Mouse (Mus musculus): ENCODE measurements around the gene Rtkn2. TPM values are rescaled to one million over a fixed set of nuclear protein-coding genes. Genes with fewer than 3 reads are reported as not detected.

Rtkn2 gene
- polyA plus RNA-seq, 1 experiment from 2014 or later, result 6.5 TPM

- whole genome bisulfite sequencing (ENCODE audit: insufficient replicate concordance), result 94% methylated on average over 2 of the region's 2 CpGs
- no peak overlapping the region for H3K4me2 ChIP-seq
- H3K4me3 ChIP-seq (ENCODE audit: low read depth, low read length), result no peak overlapping the region
- H3K36me3 ChIP-seq (ENCODE audit: control insufficient read depth, insufficient read depth, low read length), result peaks cover 6% of the 10 kb centered on the region; the same call in 1 of the 2 replicates
- no peak for ATAC-seq (replicated peaks; ENCODE audit: insufficient number of reproducible peaks, low FRiP score, low TSS enrichment)
- no peak overlapping the region for H3K9ac ChIP-seq (ENCODE audit: low read depth, low read length)
- H3K27ac ChIP-seq (ENCODE audit: low read depth, low read length), result no peak overlapping the region
- 0 out of 2 replicates have a peak, but pooled peaks cover 2% of the 10 kb centered on the region for H3K9me3 ChIP-seq (replicated peaks; ENCODE audit: control insufficient read depth, low read length)
- no peaks in the 10 kb centered on the region for H3K27me3 ChIP-seq (ENCODE audit: control insufficient read depth, insufficient read depth, low read length)
- H3K4me1 ChIP-seq (ENCODE audit: control insufficient read depth, insufficient read depth, low read length), result no peaks in the 10 kb centered on the region
Measured at GRCm38 (mm10) chr10:68020755-68021154, 41.4 kb downstream of the Rtkn2 start.

GRCm38 (mm10) chr10:68025660-68026059 is 46.3 kb downstream of the Rtkn2 start:
- Histone ChIP-seq H3K27me3 (ENCODE audit: control insufficient read depth, insufficient read depth, low read length) (no peaks in the 10 kb centered on the region), H3K4me1 (ENCODE audit: control insufficient read depth, insufficient read depth, low read length) (no peaks in the 10 kb centered on the region), H3K9me3 (replicated peaks; ENCODE audit: control insufficient read depth, low read length) (no peaks in the 10 kb centered on the region), H3K36me3 (ENCODE audit: control insufficient read depth, insufficient read depth, low read length) (no peaks in the 10 kb centered on the region), H3K27ac (ENCODE audit: low read depth, low read length) (no peak overlapping the region), H3K4me3 (ENCODE audit: low read depth, low read length) (no peak overlapping the region), H3K9ac (ENCODE audit: low read depth, low read length) (no peak overlapping the region), H3K4me2 (no peak overlapping the region)
- no peak for ATAC-seq (replicated peaks; ENCODE audit: insufficient number of reproducible peaks, low FRiP score, low TSS enrichment)
- WGBS (ENCODE audit: insufficient replicate concordance), result 91% methylated on average over 3 of the region's 3 CpGs

- no peaks in the 10 kb centered on the region for H3K4me1 ChIP-seq (ENCODE audit: control insufficient read depth, insufficient read depth, low read length)
- H3K36me3 ChIP-seq (ENCODE audit: control insufficient read depth, insufficient read depth, low read length), result no peaks in the 10 kb centered on the region
- H3K27me3 ChIP-seq (ENCODE audit: control insufficient read depth, insufficient read depth, low read length), result no peaks in the 10 kb centered on the region
- no peak overlapping the region for H3K4me3 ChIP-seq (ENCODE audit: low read depth, low read length)
- H3K9me3 ChIP-seq (replicated peaks; ENCODE audit: control insufficient read depth, low read length), result no peaks in the 10 kb centered on the region
- no peak overlapping the region for H3K4me2 ChIP-seq
- no peak overlapping the region for H3K9ac ChIP-seq (ENCODE audit: low read depth, low read length)
- no peak overlapping the region for H3K27ac ChIP-seq (ENCODE audit: low read depth, low read length)
- 52% methylated on average over 12 of the region's 12 CpGs for WGBS (ENCODE audit: insufficient replicate concordance)
- ATAC-seq (replicated peaks; ENCODE audit: insufficient number of reproducible peaks, low FRiP score, low TSS enrichment), result no peak; the same call in 1 of the 2 replicates
Measured at GRCm38 (mm10) chr10:68028327-68029080, 49.1 kb downstream of the Rtkn2 start.

- Histone ChIP-seq H3K4me3 (ENCODE audit: low read depth, low read length) (no peak overlapping the region), H3K27ac (ENCODE audit: low read depth, low read length) (no peak overlapping the region), H3K9me3 (replicated peaks; ENCODE audit: control insufficient read depth, low read length) (no peaks in the 10 kb centered on the region), H3K4me1 (ENCODE audit: control insufficient read depth, insufficient read depth, low read length) (no peaks in the 10 kb centered on the region), H3K4me2 (no peak overlapping the region), H3K27me3 (ENCODE audit: control insufficient read depth, insufficient read depth, low read length) (no peaks in the 10 kb centered on the region), H3K9ac (ENCODE audit: low read depth, low read length) (no peak overlapping the region), H3K36me3 (ENCODE audit: control insufficient read depth, insufficient read depth, low read length) (no peaks in the 10 kb centered on the region; the same call in 1 of the 2 replicates)
- WGBS (ENCODE audit: insufficient replicate concordance), result 81% methylated on average over 5 of the region's 5 CpGs
- ATAC-seq (replicated peaks; ENCODE audit: insufficient number of reproducible peaks, low FRiP score, low TSS enrichment), result no peak
Measured at GRCm38 (mm10) chr10:68029081-68029626, 49.8 kb downstream of the Rtkn2 start.

GRCm38 (mm10) chr10:68030027-68030426 is 50.7 kb downstream of the Rtkn2 start:
- no peaks in the 10 kb centered on the region; the same call in 1 of the 2 replicates for H3K36me3 ChIP-seq (ENCODE audit: control insufficient read depth, insufficient read depth, low read length)
- H3K4me1 ChIP-seq (ENCODE audit: control insufficient read depth, insufficient read depth, low read length), result no peaks in the 10 kb centered on the region
- H3K4me2 ChIP-seq, result no peak overlapping the region
- no peak for ATAC-seq (replicated peaks; ENCODE audit: insufficient number of reproducible peaks, low FRiP score, low TSS enrichment)
- H3K9me3 ChIP-seq (replicated peaks; ENCODE audit: control insufficient read depth, low read length), result no peaks in the 10 kb centered on the region
- no peak overlapping the region for H3K27ac ChIP-seq (ENCODE audit: low read depth, low read length)
- 85% methylated on average over 6 of the region's 6 CpGs for WGBS (ENCODE audit: insufficient replicate concordance)
- no peak overlapping the region for H3K4me3 ChIP-seq (ENCODE audit: low read depth, low read length)
- H3K27me3 ChIP-seq (ENCODE audit: control insufficient read depth, insufficient read depth, low read length), result no peaks in the 10 kb centered on the region
- H3K9ac ChIP-seq (ENCODE audit: low read depth, low read length), result no peak overlapping the region

- Histone ChIP-seq H3K9ac (ENCODE audit: low read depth, low read length) (no peak overlapping the region), H3K4me1 (ENCODE audit: control insufficient read depth, insufficient read depth, low read length) (no peaks in the 10 kb centered on the region), H3K27me3 (ENCODE audit: control insufficient read depth, insufficient read depth, low read length) (no peaks in the 10 kb centered on the region), H3K36me3 (ENCODE audit: control insufficient read depth, insufficient read depth, low read length) (peaks cover 3% of the 10 kb centered on the region; the same call in 1 of the 2 replicates), H3K9me3 (replicated peaks; ENCODE audit: control insufficient read depth, low read length) (no peaks in the 10 kb centered on the region), H3K4me3 (ENCODE audit: low read depth, low read length) (no peak overlapping the region), H3K27ac (ENCODE audit: low read depth, low read length) (no peak overlapping the region), H3K4me2 (no peak overlapping the region)
- WGBS (ENCODE audit: insufficient replicate concordance), result 92% methylated on average over 20 of the region's 20 CpGs
- no peak for ATAC-seq (replicated peaks; ENCODE audit: insufficient number of reproducible peaks, low FRiP score, low TSS enrichment)
Measured at GRCm38 (mm10) chr10:68035707-68036367, 56.5 kb downstream of the Rtkn2 start.

GRCm38 (mm10) chr10:68036368-68036980 is 57.1 kb downstream of the Rtkn2 start:
- Histone ChIP-seq H3K27me3 (ENCODE audit: control insufficient read depth, insufficient read depth, low read length) (no peaks in the 10 kb centered on the region), H3K9ac (ENCODE audit: low read depth, low read length) (no peak overlapping the region), H3K4me1 (ENCODE audit: control insufficient read depth, insufficient read depth, low read length) (no peaks in the 10 kb centered on the region), H3K27ac (ENCODE audit: low read depth, low read length) (no peak overlapping the region), H3K4me3 (ENCODE audit: low read depth, low read length) (no peak overlapping the region), H3K36me3 (ENCODE audit: control insufficient read depth, insufficient read depth, low read length) (peaks cover 3% of the 10 kb centered on the region; the same call in 1 of the 2 replicates), H3K4me2 (no peak overlapping the region), H3K9me3 (replicated peaks; ENCODE audit: control insufficient read depth, low read length) (no peaks in the 10 kb centered on the region)
- no peak for ATAC-seq (replicated peaks; ENCODE audit: insufficient number of reproducible peaks, low FRiP score, low TSS enrichment)
- WGBS (ENCODE audit: insufficient replicate concordance), result 89% methylated on average over 17 of the region's 17 CpGs

GRCm38 (mm10) chr10:68038997-68039624 is 59.7 kb downstream of the Rtkn2 start:
- Histone ChIP-seq H3K4me3 (ENCODE audit: low read depth, low read length) (no peak overlapping the region), H3K27ac (ENCODE audit: low read depth, low read length) (no peak overlapping the region), H3K4me1 (ENCODE audit: control insufficient read depth, insufficient read depth, low read length) (no peaks in the 10 kb centered on the region), H3K9me3 (replicated peaks; ENCODE audit: control insufficient read depth, low read length) (no peaks in the 10 kb centered on the region), H3K9ac (ENCODE audit: low read depth, low read length) (no peak overlapping the region), H3K36me3 (ENCODE audit: control insufficient read depth, insufficient read depth, low read length) (peaks cover 3% of the 10 kb centered on the region; the same call in 1 of the 2 replicates), H3K4me2 (no peak overlapping the region), H3K27me3 (ENCODE audit: control insufficient read depth, insufficient read depth, low read length) (no peaks in the 10 kb centered on the region)
- 81% methylated on average over 8 of the region's 8 CpGs for WGBS (ENCODE audit: insufficient replicate concordance)
- no peak for ATAC-seq (replicated peaks; ENCODE audit: insufficient number of reproducible peaks, low FRiP score, low TSS enrichment)
